Mouse (Mus musculus) intestine, postnatal 0 days (tissue): ENCODE measurements at regions not wholly inside any gene's neighbourhood (a gene's known extent, or its start where the extent isn't known, plus 50 kb on each side); places are given as distances from the start of the nearest gene placed in this dataset.

ENCODE experiments used
- ATAC-seq: fragments of 200-750 bp; cut with Nextera tagmentation; 2 replicates; pipeline ENCODE4 v1.8.0; 2017; ENCODE audit warnings: mild to moderate bottlenecking, moderate TSS enrichment, moderate library complexity
- H3K27ac ChIP-seq: fragments of 300-500 bp; sonication (generic); 2 replicates; pipeline ENCODE4 v1.5.1; 2014; ENCODE audit warnings: mild to moderate bottlenecking, low read depth, low read length, moderate library complexity
- H3K27me3 ChIP-seq: fragments of 300-500 bp; sonication (generic); replicated peaks from 2 replicates; pipeline ENCODE4 v1.6.1; 2014; ENCODE audit warnings: low read length, mixed read lengths; ENCODE audit not compliant: control insufficient read depth, insufficient read depth
- H3K36me3 ChIP-seq: fragments of 300-500 bp; sonication (generic); 2 replicates; pipeline ENCODE4 v1.6.1; 2014; ENCODE audit warnings: mild to moderate bottlenecking, moderate library complexity; ENCODE audit not compliant: control insufficient read depth, insufficient read depth
- H3K4me1 ChIP-seq: fragments of 300-500 bp; sonication (generic); replicated peaks from 2 replicates; pipeline ENCODE4 v1.6.1; 2014; ENCODE audit warnings: antibody characterized with exemption, low read length, mixed read lengths; ENCODE audit not compliant: control insufficient read depth, insufficient read depth
- H3K4me2 ChIP-seq: fragments of 300-500 bp; sonication (generic); replicated peaks from 2 replicates; pipeline ENCODE4 v1.6.1; 2014; ENCODE audit warnings: low read depth, mild to moderate bottlenecking, moderate library complexity
- H3K4me3 ChIP-seq: fragments of 300-500 bp; sonication (generic); 2 replicates; pipeline ENCODE4 v1.5.1; 2014; ENCODE audit warnings: low read depth, low read length
- H3K9ac ChIP-seq: fragments of 300-500 bp; sonication (generic); 2 replicates; pipeline ENCODE4 v1.6.1; 2014; ENCODE audit warnings: mild to moderate bottlenecking, low read depth, low read length
- H3K9me3 ChIP-seq: fragments of 300-500 bp; sonication (generic); 2 replicates; pipeline ENCODE4 v1.6.1; 2016; ENCODE audit warnings: mixed run types; ENCODE audit not compliant: control insufficient read depth
- CTCF ChIP-seq: sonication (generic); IDR thresholded peaks from 2 replicates; pipeline ENCODE4 v1.5.1; 2016; ENCODE audit warnings: low read depth, mild to moderate bottlenecking, control low read depth, antibody characterized with exemption, moderate library complexity
- WGBS: fragments of 180-500 bp; shearing (Covaris S2); extraction: QIAGEN DNeasy Blood & Tissue Kit; methylation state at CpG from one replicate; pipeline ENCODE4 v1.1.7; 2014; 5-methylcytosine and 5-hydroxymethylcytosine counted together

GRCm38 (mm10) chr9:32852282-32852681, 216.3 kb downstream of the Ets1 start:
- Histone ChIP-seq H3K4me2 (no peak overlapping the region), H3K4me3 (no peak overlapping the region), H3K36me3 (no peaks in the 10 kb centered on the region), H3K9ac (no peak overlapping the region), H3K27ac (no peak overlapping the region), H3K9me3 (no peaks in the 10 kb centered on the region), H3K4me1 (no peaks in the 10 kb centered on the region), H3K27me3 (no peaks in the 10 kb centered on the region)
- no peak for TF ChIP-seq CTCF
- WGBS: 72% methylated on average over 3 of the region's 3 CpGs
- ATAC-seq: no peak

GRCm38 (mm10) chr9:32863286-32863685, 227.3 kb downstream of the Ets1 start:
- no peak for ATAC-seq
- Histone ChIP-seq H3K36me3 (no peaks in the 10 kb centered on the region), H3K4me2 (no peak overlapping the region), H3K9ac (no peak overlapping the region), H3K27me3 (no peaks in the 10 kb centered on the region), H3K4me3 (no peak overlapping the region), H3K27ac (no peak overlapping the region), H3K4me1 (no peaks in the 10 kb centered on the region), H3K9me3 (no peaks in the 10 kb centered on the region)
- no peak for TF ChIP-seq CTCF
- WGBS: 64% methylated on average over 5 of the region's 5 CpGs

- Histone ChIP-seq H3K9me3 (no peaks in the 10 kb centered on the region), H3K4me2 (no peak overlapping the region), H3K36me3 (no peaks in the 10 kb centered on the region), H3K27me3 (no peaks in the 10 kb centered on the region), H3K9ac (no peak overlapping the region), H3K27ac (no peak overlapping the region), H3K4me3 (no peak overlapping the region), H3K4me1 (no peaks in the 10 kb centered on the region)
- no peak for TF ChIP-seq CTCF
- no peak for ATAC-seq
- 76% methylated on average over 8 of the region's 8 CpGs for WGBS
These were observed 232.9 kb downstream of the Ets1 start for GRCm38 (mm10) chr9:32868936-32869335.

- WGBS: 57% methylated on average over 6 of the region's 6 CpGs
- H3K9me3 ChIP-seq: no peaks in the 10 kb centered on the region
- TF ChIP-seq CTCF: no peak
- no peak overlapping the region for H3K4me2 ChIP-seq
- H3K4me3 ChIP-seq: no peak overlapping the region
- no peak overlapping the region for H3K9ac ChIP-seq
- no peak overlapping the region for H3K27ac ChIP-seq
- no peaks in the 10 kb centered on the region for H3K4me1 ChIP-seq
- no peaks in the 10 kb centered on the region for H3K27me3 ChIP-seq
- no peak for ATAC-seq
- no peaks in the 10 kb centered on the region for H3K36me3 ChIP-seq
These were observed 238.4 kb downstream of the Ets1 start for GRCm38 (mm10) chr9:32874306-32874875.

- H3K4me2 ChIP-seq: no peak overlapping the region
- no peak overlapping the region for H3K27ac ChIP-seq
- H3K9me3 ChIP-seq: no peaks in the 10 kb centered on the region
- 70% methylated on average over 7 of the region's 7 CpGs for WGBS
- ATAC-seq: no peak
- TF ChIP-seq CTCF: no peak
- H3K4me3 ChIP-seq: no peak overlapping the region
- no peaks in the 10 kb centered on the region for H3K27me3 ChIP-seq
- H3K36me3 ChIP-seq: no peaks in the 10 kb centered on the region
- no peak overlapping the region for H3K9ac ChIP-seq
- H3K4me1 ChIP-seq: no peaks in the 10 kb centered on the region
These were observed 247.0 kb downstream of the Ets1 start for GRCm38 (mm10) chr9:32882819-32883587.

- TF ChIP-seq CTCF: no peak
- Histone ChIP-seq H3K9me3 (no peaks in the 10 kb centered on the region), H3K36me3 (no peaks in the 10 kb centered on the region), H3K4me1 (no peaks in the 10 kb centered on the region), H3K27ac (no peak overlapping the region), H3K27me3 (no peaks in the 10 kb centered on the region), H3K9ac (no peak overlapping the region), H3K4me2 (no peak overlapping the region), H3K4me3 (no peak overlapping the region)
- WGBS: 69% methylated on average over 6 of the region's 6 CpGs
- ATAC-seq: no peak
These were observed 250.1 kb downstream of the Ets1 start for GRCm38 (mm10) chr9:32886008-32886650.
